Mouse (Mus musculus) hematopoietic stem cell, adult 5-6 weeks (primary cell): Measurements from ENCODE around the gene Ank3. TPM values are rescaled to one million over a fixed set of nuclear protein-coding genes. Genes with fewer than 3 reads are reported as not detected.

Experiments
- ATAC-seq, 2 experiments: fragments of 125-278 bp in 1 of 2; replicated peaks in 1 of 2; 2 replicates each; pipeline ENCODE4 v1.8.0; 2016 to 2017; ENCODE audit warnings: inconsistent platforms in 2 of 2, mild to moderate bottlenecking in 2 of 2, moderate number of reproducible peaks in 2 of 2, low read depth in 1 of 2, moderate TSS enrichment in 1 of 2; ENCODE audit not compliant: low FRiP score in 2 of 2, poor library complexity in 2 of 2, severe bottlenecking in 2 of 2, insufficient read depth in 1 of 2, low TSS enrichment in 1 of 2
- total RNA-seq: library from RNA; stranded (forward); fragments of 172-1452, 232-1000 nt; gene quantifications from 2 replicates; pipeline ENCODE4 v1.2.3, GENCODE M21; 2017

Gene Ank3
- total RNA-seq, 1 experiment from 2014 or later, result not detected

- ATAC-seq, result no peak
These were observed 302.7 kb downstream of the Ank3 start for GRCm38 (mm10) chr10:69701226-69701625.

- ATAC-seq, result no peak
These were observed 307.5 kb downstream of the Ank3 start for GRCm38 (mm10) chr10:69705806-69706768.

- no peak for ATAC-seq
These were observed 308.5 kb downstream of the Ank3 start for GRCm38 (mm10) chr10:69706851-69707788.

GRCm38 (mm10) chr10:69707844-69708550 lies 309.4 kb downstream of the Ank3 start:
- ATAC-seq, result no peak

- no peak for ATAC-seq
These were observed 311.1 kb downstream of the Ank3 start for GRCm38 (mm10) chr10:69709631-69710030.

- no peak for ATAC-seq
These were observed 312.2 kb downstream of the Ank3 start for GRCm38 (mm10) chr10:69710802-69711201.

GRCm38 (mm10) chr10:69716907-69717306 lies 318.3 kb downstream of the Ank3 start:
- ATAC-seq, result no peak

- ATAC-seq, result no peak
These were observed 320.8 kb downstream of the Ank3 start for GRCm38 (mm10) chr10:69719421-69719820.

- no peak for ATAC-seq
These were observed 321.4 kb downstream of the Ank3 start for GRCm38 (mm10) chr10:69719901-69720415.

GRCm38 (mm10) chr10:69720452-69720851 lies 321.9 kb downstream of the Ank3 start:
- no peak for ATAC-seq

GRCm38 (mm10) chr10:69720899-69721490 lies 322.4 kb downstream of the Ank3 start:
- ATAC-seq, result no peak

GRCm38 (mm10) chr10:69724159-69724558 lies 325.6 kb downstream of the Ank3 start:
- no peak for ATAC-seq

GRCm38 (mm10) chr10:69725078-69725477 lies 326.5 kb downstream of the Ank3 start:
- ATAC-seq, result no peak

GRCm38 (mm10) chr10:69726265-69726664 lies 327.7 kb downstream of the Ank3 start:
- ATAC-seq, result no peak

- no peak for ATAC-seq
These were observed 328.2 kb downstream of the Ank3 start for GRCm38 (mm10) chr10:69726806-69727205.

GRCm38 (mm10) chr10:69728876-69729275 lies 330.3 kb downstream of the Ank3 start:
- no peak for ATAC-seq

GRCm38 (mm10) chr10:69730351-69730871 lies 331.8 kb downstream of the Ank3 start:
- no peak for ATAC-seq
